Mouse (Mus musculus) lung, postnatal 10 days (tissue): ENCODE results near the gene Hivep3.

Source experiments
- DNase-seq: peaks from one replicate; pipeline ENCODE4 v3.0.0; 2021

The Hivep3 gene

GRCm38 (mm10) chr4:119875592-119875991 is 142.0 kb downstream of the Hivep3 start:
- no peak for DNase-seq

DNA sequence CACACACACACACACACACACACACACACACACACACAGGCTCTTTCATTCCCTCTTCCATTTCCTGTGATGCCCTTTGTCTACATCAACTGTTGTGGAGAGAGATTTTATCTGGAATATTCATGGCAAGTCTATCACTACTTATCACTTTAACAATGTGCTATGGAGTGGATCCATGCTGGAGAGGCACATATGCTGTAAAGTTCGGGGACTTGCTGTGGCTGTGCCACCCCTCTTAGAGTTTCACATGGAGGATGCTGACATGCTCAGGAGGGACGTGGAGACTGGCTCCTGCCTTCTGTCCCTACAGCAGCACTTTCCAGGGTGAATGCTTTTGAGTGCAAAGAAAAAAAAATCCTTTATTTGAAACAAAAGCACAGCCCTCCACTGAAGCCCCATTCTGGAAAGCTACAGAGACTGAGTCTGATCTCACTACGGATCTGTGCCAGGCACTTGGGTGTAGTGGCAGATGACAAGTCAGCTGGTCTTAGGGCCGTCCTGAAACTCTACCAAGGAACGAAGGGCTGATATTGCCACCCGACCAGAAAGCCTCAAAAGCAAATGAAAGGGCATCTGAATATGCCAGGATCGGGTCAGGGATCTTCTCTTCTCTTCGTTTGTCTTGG is 143.1 kb downstream of the Hivep3 start:
- DNase-seq = no peak

GRCm38 (mm10) chr4:119878218-119878617 is 144.6 kb downstream of the Hivep3 start:
- DNase-seq = no peak

- no peak for DNase-seq
Measured at GRCm38 (mm10) chr4:119879671-119880070, 146.1 kb downstream of the Hivep3 start.

- DNase-seq = no peak
Measured at GRCm38 (mm10) chr4:119880270-119880669, 146.7 kb downstream of the Hivep3 start.

DNA sequence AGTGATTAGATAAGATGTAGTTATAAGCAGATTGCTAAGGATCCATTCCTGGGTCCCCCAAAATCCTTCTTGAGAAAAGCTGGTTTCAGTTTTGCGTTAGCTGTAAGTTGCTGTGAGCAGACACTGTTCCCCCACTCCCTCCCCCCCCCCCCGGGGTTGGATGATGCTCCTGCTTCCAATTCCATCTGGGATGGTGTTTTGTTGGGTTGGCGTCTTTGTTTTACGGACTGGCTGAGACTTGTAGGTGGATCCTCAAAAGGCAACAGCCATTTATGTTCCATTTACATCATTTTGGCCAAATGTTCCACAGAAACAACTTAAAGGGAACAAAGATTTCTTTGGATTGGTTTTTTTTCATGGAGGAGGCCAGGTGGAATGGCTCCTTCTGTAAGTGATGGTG is 147.7 kb downstream of the Hivep3 start:
- no peak for DNase-seq

- DNase-seq = peak; percentile 68
Measured at GRCm38 (mm10) chr4:119882401-119882800, 148.8 kb downstream of the Hivep3 start.

GRCm38 (mm10) chr4:119882814-119883213 is 149.2 kb downstream of the Hivep3 start:
- no peak for DNase-seq

DNA sequence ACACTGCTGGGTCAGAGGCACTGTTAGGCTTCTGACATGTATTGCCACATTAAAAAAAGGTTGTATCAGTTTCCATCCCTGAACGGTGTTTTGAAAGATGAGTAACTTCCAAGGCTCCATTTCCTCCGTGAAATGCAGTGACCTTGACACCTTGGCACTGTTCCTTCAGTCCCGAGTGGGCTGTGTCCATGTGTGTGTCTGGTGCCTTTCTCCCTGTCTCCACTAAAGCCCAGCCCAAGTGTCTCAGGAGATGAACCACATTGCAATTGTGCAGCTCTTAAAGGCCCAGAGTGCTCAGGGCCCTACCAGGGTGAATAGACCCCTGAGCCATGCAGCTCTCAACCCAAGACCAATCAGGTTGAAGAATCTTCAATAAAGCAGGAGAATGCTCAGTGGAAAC is 153.0 kb downstream of the Hivep3 start:
- DNase-seq = peak; percentile 58

- DNase-seq = no peak
Measured at GRCm38 (mm10) chr4:119887523-119888177, 154.1 kb downstream of the Hivep3 start.

DNA sequence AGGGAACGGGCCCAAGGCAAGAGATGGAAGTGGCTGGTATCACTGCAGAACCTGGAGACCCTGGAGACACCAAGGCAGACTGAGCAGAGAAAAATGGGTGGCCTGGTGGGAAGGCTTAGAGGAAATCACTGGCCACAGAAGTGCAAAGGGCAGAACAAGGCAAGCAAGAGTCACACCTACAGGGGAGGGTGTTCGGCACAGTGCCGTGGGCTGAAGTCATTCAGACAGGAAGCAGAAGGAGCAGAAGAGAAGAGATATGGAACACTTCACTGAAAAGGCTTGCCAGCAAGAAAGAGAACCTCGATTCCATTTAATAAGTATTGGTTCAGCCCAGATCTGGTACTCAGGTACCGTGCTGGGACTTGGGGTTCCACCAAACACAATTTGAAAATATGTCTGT is 156.2 kb downstream of the Hivep3 start:
- no peak for DNase-seq

DNA sequence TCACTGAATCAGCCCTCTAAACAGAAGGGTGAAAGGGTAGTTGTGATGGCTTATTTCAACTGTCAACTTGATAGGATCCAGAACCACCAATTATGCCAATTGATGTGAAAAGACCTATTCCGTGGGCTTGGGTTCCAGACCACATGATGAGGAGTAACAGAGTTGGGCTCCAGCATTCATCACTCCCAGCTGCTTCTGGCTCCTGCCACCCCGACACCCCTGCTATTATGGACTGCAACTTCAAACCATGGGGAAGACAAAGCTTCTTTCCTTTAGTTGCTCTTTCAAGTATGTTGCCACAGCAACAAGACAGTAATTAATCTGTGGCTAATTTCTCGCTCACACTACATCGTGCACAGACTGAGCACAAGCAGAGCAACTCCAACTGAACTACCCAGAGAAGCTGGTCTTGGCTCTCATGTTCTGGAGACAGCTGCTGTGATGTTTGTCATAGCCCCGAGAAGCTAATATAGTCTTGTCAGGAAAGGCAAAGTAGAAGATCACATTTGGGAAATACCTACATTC is 159.7 kb downstream of the Hivep3 start:
- no peak for DNase-seq

GRCm38 (mm10) chr4:119894797-119895458 is 161.3 kb downstream of the Hivep3 start:
- DNase-seq = no peak

GRCm38 (mm10) chr4:119895504-119895903 is 161.9 kb downstream of the Hivep3 start:
- DNase-seq = no peak

GRCm38 (mm10) chr4:119896572-119896971 is 163.0 kb downstream of the Hivep3 start:
- DNase-seq = no peak

GRCm38 (mm10) chr4:119897054-119897855 is 163.7 kb downstream of the Hivep3 start:
- DNase-seq = no peak

DNA sequence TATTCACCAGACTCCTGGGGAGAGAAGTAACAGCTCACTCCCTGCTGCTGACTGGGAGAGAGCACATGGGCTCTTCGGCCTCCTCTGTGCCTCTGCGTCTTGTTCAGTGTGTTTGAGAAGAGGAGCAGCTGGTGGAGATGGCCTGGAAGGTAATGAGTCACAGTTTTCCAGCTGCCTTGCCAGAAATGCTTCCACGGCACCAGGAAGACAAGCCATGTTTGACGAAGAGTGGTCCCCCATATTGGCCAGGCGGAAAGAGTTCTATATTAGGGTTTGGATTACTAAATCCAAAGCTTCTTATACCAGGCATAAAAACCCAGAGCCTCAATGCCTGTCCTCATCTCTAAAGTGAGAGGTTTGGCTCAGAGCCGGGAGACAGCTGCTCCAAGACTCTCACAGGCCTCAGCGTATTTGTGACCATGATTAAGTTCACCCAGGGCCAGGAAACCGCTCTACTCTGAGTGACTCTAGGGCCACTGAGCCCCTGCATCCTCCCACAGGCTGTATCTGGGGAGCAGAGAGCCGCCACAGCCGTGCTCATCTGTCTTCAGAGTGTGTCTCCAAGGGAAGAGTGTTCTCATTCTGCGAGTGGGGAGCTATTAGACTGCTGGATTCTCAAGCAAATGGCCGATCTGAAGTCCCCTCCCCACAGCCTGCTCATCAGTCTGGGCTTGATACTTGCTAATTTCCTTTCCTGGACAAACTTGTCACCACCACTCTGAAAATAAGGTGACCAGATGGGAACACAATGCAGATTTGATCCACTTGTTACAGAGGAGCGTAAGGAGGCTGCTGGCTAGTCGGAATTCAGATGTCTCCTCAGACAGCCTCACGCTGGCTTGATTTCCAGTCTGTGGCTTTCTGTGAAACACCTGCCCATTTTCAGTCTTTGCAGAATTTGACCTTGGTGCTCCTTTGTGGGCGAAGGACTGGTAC is 168.2 kb downstream of the Hivep3 start:
- peak; percentile 89 for DNase-seq

- DNase-seq = peak; percentile 80
Measured at GRCm38 (mm10) chr4:119903328-119903727, 169.7 kb downstream of the Hivep3 start.

DNA sequence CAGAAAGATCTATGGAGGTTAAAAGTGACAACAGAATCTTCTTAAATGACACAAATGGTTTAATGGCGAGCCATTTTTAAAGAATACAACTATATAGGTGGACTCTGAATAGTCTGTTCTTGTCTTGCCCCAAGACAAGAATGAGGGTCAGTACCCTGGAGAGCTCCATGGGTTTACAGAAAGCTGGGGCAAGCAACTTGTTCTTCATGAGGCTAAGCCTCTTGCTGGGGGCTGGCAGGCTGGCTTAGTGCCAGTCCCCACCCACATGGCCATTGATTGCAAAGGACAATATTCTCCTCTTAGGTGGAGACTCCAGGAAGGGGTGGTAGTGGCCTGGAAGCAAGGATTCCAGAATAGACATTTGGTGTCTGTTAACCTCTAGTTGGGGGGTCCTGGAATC is 170.2 kb downstream of the Hivep3 start:
- DNase-seq = peak; percentile 69

DNA sequence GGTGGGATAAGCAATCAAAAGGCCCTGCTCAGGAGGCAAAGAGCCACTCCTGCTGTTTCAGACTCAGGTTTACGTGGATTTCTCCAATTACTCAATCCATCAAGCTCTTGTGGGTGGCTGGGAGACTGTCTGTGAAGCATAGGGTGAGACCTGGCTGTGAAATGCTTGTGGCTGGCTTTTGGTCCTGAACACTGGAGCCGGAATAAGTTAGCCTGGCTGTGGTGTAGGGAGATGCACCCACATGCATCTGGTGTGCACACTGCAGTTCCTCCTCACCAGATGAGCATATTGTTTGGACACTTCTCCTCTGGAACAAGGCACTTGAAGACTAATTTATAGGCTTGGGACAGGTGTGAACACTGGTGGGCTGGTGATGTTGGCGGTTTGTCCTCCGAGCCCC is 170.7 kb downstream of the Hivep3 start:
- DNase-seq = no peak

- no peak for DNase-seq
Measured at GRCm38 (mm10) chr4:119907106-119907505, 173.5 kb downstream of the Hivep3 start.
